Mouse (Mus musculus) forebrain, embryonic 14.5 days (tissue): ENCODE data around the gene Sat2. TPM values are rescaled to one million over a fixed set of nuclear protein-coding genes. Genes with fewer than 3 reads are reported as not detected.

Source experiments
- ATAC-seq: fragments of 200-750 bp; cut with Nextera tagmentation; 2 replicates; pipeline ENCODE4 v1.8.0; 2017; ENCODE audit warnings: mild to moderate bottlenecking, moderate library complexity
- DNase-seq: peaks from one replicate; pipeline ENCODE4 v3.0.0-alpha.2; 2015; ENCODE audit warnings: low spot score
- H3K27ac ChIP-seq: fragments of 300-500 bp; sonication (generic); 2 replicates; pipeline ENCODE4 v1.5.1; 2014; ENCODE audit warnings: low read depth, mild to moderate bottlenecking, control low read depth, low read length, moderate library complexity
- H3K27me3 ChIP-seq: fragments of 300-500 bp; sonication (generic); replicated peaks from 2 replicates; pipeline ENCODE4 v1.6.1; 2014; ENCODE audit warnings: low read length, control low read depth, mixed read lengths; ENCODE audit not compliant: control insufficient read depth, insufficient read depth
- H3K36me3 ChIP-seq: fragments of 300-500 bp; sonication (generic); 2 replicates; pipeline ENCODE4 v1.6.1; 2014; ENCODE audit warnings: low read length, control low read depth; ENCODE audit not compliant: control insufficient read depth, insufficient read depth
- H3K4me1 ChIP-seq: fragments of 300-500 bp; sonication (generic); 2 replicates; pipeline ENCODE4 v1.6.1; 2014; ENCODE audit warnings: antibody characterized with exemption, low read length, control low read depth; ENCODE audit not compliant: control insufficient read depth, insufficient read depth
- H3K4me2 ChIP-seq: fragments of 300-500 bp; sonication (generic); 2 replicates; pipeline ENCODE4 v1.6.1; 2014; ENCODE audit warnings: mild to moderate bottlenecking, control low read depth, low read length
- H3K4me3 ChIP-seq: fragments of 300-500 bp; sonication (generic); 2 replicates; pipeline ENCODE4 v1.5.1; 2014; ENCODE audit warnings: low read depth, low read length, control low read depth
- H3K9ac ChIP-seq: fragments of 300-500 bp; sonication (generic); 2 replicates; pipeline ENCODE4 v1.6.1; 2014; ENCODE audit warnings: mild to moderate bottlenecking, low read length, control low read depth, moderate library complexity
- H3K9me3 ChIP-seq: fragments of 300-500 bp; sonication (generic); replicated peaks from 2 replicates; pipeline ENCODE4 v1.6.1; 2016; ENCODE audit warnings: low read length, control low read depth, mixed read lengths; ENCODE audit not compliant: control insufficient read depth
- WGBS: fragments of 180-500 bp; shearing (Covaris S2); extraction: QIAGEN DNeasy Blood & Tissue Kit; methylation state at CpG from one replicate; pipeline ENCODE4 v1.1.7; 2014; 5-methylcytosine and 5-hydroxymethylcytosine counted together
- polyA plus RNA-seq: library from polyadenylated mRNA; unstranded; fragments of >200 nt; fragmentation: Nextera tagmentation; extraction: Ambion mirVana; gene quantifications from 2 replicates; pipeline ENCODE4 v1.2.1, GENCODE M21; 2014

The Sat2 gene
- polyA plus RNA-seq: 17.6 and 18.2 TPM in 2 replicates

DNA sequence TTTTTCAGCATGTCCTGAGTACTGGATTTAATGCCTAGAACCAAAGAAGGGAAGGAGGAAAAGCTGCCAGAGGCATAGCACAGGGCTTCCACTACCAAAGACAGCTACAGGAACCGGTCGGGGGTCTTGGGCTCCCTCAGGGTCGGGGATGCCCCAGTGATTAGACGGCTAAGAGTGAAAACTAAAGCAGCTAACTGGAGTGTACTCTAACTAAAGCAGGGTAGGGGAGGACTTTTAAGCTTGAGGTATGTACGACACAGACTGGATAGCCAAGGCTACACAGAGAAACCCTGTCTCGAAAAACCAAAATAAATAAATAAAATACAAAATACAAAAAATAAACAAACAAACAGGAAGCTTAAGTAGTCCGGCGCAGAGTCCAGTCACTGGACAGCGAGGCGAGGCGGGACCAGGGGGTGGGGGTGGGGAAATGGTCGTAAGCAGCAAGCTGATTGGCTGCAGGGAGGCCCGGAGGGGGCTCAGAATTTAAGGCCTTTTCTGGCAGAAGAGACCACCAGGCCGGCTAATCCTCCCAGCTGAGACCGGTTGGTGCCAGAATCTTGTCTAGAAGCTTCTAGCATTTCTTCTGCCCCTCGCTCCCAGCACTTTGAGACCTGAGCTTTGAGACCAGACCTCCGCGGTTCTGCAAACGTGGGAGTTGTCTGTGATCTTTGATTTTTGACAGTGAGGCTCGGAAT is at the start of gene Sat2:
TSS of gene Sat2 (plus strand) at position 454 of the 698 bp plus-strand sequence.
- H3K4me2 ChIP-seq: peak within 1 kb of the TSS; percentile 77
- DNase-seq (peak; percentile 86), ATAC-seq (peak; percentile 92)
- H3K27ac ChIP-seq: peak within 1 kb of the TSS; percentile 60
- no peaks in the 10 kb centered on the region for H3K9me3 ChIP-seq
- no peaks in the 10 kb centered on the region for H3K27me3 ChIP-seq
- H3K36me3 ChIP-seq: no peaks in the 10 kb centered on the region
- H3K4me1 ChIP-seq: peaks cover 10% of the 10 kb centered on the region
- under 1% methylated on average over 20 of the region's 20 CpGs for WGBS
- peak within 1 kb of the TSS; percentile 80 for H3K9ac ChIP-seq
- H3K4me3 ChIP-seq: peak within 1 kb of the TSS; percentile 45

DNA sequence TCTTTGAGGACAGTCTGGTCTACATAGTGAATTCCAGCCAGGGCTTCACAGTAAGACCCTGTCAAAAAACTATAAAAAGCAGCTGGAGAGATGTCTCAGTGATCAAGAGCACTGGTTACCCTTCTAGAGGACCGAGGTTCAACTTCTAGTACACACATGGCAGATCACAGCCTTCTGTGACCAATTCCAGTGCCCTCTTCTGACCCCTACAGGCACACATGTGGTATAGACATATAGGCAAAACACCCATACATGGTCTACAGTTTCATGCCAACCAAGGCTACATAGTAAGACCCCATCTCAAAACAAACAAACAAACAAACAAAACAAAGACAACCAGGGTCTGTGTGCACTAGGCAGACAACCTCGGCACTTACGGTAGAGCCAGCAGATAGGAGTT is 46.6 kb upstream of the Sat2 start:
- Histone ChIP-seq H3K4me3 (no peak overlapping the region), H3K4me2 (no peak overlapping the region), H3K9ac (no peak overlapping the region), H3K27me3 (no peaks in the 10 kb centered on the region), H3K36me3 (peaks cover 46% of the 10 kb centered on the region), H3K27ac (no peak overlapping the region), H3K9me3 (no peaks in the 10 kb centered on the region), H3K4me1 (peaks cover 17% of the 10 kb centered on the region)
- DNase-seq: peak; percentile 56
- WGBS: 70% methylated on average over 3 of the region's 3 CpGs
- ATAC-seq: no peak

DNA sequence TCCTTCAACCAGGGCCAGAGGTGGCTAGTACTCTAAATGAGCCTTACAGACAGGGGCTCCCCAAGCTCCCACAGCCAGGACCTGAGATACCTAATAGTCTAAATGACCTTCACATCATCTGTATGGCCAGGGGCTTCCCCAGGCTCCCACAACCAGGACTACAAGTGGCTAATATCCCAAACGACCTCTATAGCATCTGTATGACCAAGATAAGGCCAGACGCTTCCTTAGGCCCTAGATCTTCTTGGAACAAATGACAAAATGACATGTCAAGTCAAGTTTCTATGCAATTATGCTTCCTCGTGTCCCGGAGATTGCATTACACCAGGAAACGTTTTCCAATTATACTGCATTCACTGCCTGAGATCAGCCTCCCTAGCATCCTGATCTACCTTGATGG is 45.5 kb upstream of the Sat2 start:
- no peaks in the 10 kb centered on the region for H3K27me3 ChIP-seq
- DNase-seq: no peak
- 0 out of 2 replicates have a peak overlapping the region, but pooled peaks have one; percentile 7 for H3K9ac ChIP-seq
- ATAC-seq: no peak
- 78% methylated on average over 5 of the region's 5 CpGs for WGBS
- peaks cover 17% of the 10 kb centered on the region for H3K4me1 ChIP-seq
- no peak overlapping the region for H3K4me2 ChIP-seq
- H3K36me3 ChIP-seq: peaks cover 35% of the 10 kb centered on the region
- H3K4me3 ChIP-seq: no peak overlapping the region
- no peaks in the 10 kb centered on the region for H3K9me3 ChIP-seq
- no peak overlapping the region for H3K27ac ChIP-seq

DNA sequence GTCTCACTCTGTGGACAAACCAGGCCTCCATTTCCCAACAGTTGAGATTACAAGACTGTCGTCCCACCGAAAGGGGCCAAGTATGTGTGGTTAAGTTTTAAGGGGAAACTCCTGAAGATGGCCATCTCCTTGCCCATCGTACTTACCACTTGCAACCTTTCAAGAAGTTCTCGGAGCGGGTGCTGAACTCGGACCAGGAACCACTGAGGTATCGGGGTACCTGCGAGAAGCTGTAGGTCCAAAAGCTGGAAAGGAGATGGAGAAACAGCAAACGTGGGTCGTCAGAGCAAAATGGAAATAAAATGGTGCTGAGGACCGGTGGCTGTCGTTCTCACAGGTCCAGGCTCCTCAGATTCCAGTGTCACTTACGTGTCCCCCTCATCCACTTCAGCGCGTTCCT is 43.5 kb upstream of the Sat2 start:
- Histone ChIP-seq H3K27me3 (no peaks in the 10 kb centered on the region), H3K36me3 (peaks cover 30% of the 10 kb centered on the region), H3K9ac (peak overlapping the region; percentile 82), H3K4me2 (peak overlapping the region; percentile 85), H3K9me3 (no peaks in the 10 kb centered on the region), H3K4me3 (peak overlapping the region; percentile 72), H3K4me1 (peaks cover 22% of the 10 kb centered on the region), H3K27ac (no peak overlapping the region)
- no peak for DNase-seq
- 12% methylated on average over 15 of the region's 15 CpGs for WGBS
- no peak for ATAC-seq

DNA sequence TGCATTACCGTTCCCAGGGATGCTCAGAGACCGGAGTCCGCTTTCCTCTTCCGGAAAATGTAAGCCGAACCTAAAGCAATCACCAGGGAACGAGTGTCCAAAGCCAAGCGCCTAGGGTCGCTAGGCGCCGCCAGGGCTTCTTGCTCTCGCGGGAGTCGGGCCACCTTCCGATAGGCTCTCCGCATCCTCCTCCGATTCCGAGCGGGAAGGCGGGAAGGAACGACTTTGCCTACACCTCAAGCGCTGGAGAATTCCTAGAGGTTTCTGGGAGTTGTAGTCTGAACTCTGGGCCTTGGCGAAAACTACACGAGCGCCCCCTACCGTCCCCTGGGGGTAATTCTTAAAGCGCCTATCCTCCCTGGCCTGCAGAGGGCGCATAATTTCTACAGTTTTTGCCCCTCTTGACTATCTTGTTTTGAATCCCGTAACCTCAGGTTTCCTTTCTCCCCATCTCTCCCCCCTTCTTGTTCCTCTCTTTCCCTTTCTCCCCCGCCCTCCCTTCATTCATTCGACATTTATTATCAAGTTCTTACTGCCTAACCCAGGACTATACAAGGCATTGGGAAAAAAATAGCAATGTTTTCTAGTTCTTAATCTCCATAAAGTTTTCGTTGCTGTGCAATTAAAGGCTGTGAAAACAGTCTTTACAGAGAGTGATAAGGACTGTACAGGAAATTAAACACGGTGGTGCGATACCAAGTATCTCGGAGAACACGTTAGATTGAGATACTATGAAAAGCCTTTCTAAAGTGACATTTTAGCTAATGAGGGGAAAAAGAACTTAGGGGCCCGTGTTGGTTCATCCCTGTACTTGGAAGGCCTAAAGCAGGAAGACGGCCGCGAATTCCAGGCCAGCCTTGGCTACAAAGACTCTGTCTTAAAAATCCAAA is 42.5 kb upstream of the Sat2 start:
- peak; percentile 92 for ATAC-seq
- peak overlapping the region; percentile 72 for H3K4me3 ChIP-seq
- 2% methylated on average over 39 of the region's 39 CpGs for WGBS

DNA sequence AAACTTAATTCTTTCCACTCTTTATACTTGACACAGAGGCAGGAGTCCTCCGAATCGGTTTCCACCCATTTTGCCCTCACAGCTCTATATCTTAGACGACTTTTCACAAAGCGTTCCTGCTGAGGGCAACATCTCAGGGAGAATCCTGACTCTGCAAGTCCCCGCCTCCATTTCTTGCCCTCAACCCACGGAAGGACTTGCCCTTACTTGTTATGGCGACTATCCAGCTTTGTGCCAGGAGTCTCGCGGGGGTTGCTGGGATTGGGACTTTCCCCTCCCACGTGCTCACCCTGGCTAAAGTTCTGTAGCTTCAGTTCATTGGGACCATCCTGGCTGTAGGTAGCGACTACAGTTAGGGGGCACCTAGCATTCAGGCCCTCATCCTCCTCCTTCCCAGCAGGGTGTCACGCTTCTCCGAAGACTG is 41.7 kb upstream of the Sat2 start, which contains the start of the genes Wrap53 and Trp53:
TSS of gene Wrap53 (minus strand) at position 165 of the 424 bp plus-strand sequence.
TSS of gene Trp53 (plus strand) at position 269 of the 424 bp plus-strand sequence.
- Histone ChIP-seq H3K27ac (peak within 1 kb of the TSS; percentile 92), H3K4me2 (peak within 1 kb of the TSS; percentile 85), H3K9ac (peak within 1 kb of the TSS; percentile 82), H3K4me1 (peaks cover 22% of the 10 kb centered on the region), H3K36me3 (peaks cover 26% of the 10 kb centered on the region), H3K9me3 (no peaks in the 10 kb centered on the region), H3K27me3 (no peaks in the 10 kb centered on the region), H3K4me3 (peak within 1 kb of the TSS; percentile 72)
- ATAC-seq (peak; percentile 60), DNase-seq (peak; percentile 97)
- 0% methylated on average over 13 of the region's 13 CpGs for whole genome bisulfite sequencing

More for the DNA sequence above, 42.5 kb upstream of the Sat2 start:
- H3K36me3 ChIP-seq: peaks cover 29% of the 10 kb centered on the region
- peak; percentile 99 for DNase-seq
- peak overlapping the region; percentile 92 for H3K27ac ChIP-seq
- H3K9me3 ChIP-seq: no peaks in the 10 kb centered on the region
- no peaks in the 10 kb centered on the region for H3K27me3 ChIP-seq
- peaks cover 22% of the 10 kb centered on the region for H3K4me1 ChIP-seq
- H3K4me2 ChIP-seq: peak overlapping the region; percentile 85
- H3K9ac ChIP-seq: peak overlapping the region; percentile 82

DNA sequence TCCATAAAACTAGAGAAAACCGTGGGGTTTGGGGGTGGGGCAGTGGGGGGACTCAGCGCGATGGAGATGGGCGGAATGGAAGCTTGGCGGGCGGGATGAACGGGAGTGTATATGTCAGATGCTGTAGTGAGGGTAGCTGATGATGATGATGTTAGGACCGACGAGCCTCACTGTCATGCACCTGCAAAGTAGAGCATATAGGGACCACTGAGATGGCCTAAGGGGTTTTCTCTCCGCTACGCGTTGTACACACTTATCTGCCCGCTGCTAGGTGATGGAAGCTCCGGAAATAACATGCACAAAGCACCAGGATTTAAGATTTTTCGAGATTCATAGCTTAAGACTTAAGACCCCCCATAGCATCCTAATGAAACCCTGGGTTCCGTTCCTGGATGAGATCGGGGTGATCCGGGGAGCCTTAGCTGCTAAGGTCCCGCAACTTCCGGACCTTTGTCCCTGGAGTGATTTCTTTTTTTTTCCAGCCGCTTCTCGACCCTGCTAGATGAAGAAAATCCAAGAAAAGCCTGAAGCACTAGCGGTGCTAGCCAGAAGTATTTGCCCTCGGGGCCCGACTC is 41.2 kb upstream of the Sat2 start:
- no peaks in the 10 kb centered on the region for H3K9me3 ChIP-seq
- peak overlapping the region; percentile 92 for H3K27ac ChIP-seq
- DNase-seq (no peak), ATAC-seq (0 out of 2 replicates have a peak, but pooled peaks have one; percentile 1)
- H3K4me3 ChIP-seq: peak overlapping the region; percentile 66
- under 1% methylated on average over 25 of the region's 25 CpGs for WGBS
- H3K4me1 ChIP-seq: peaks cover 22% of the 10 kb centered on the region
- peak overlapping the region; percentile 68 for H3K4me2 ChIP-seq
- H3K36me3 ChIP-seq: peaks cover 21% of the 10 kb centered on the region
- H3K27me3 ChIP-seq: no peaks in the 10 kb centered on the region
- H3K9ac ChIP-seq: peak overlapping the region; percentile 82

DNA sequence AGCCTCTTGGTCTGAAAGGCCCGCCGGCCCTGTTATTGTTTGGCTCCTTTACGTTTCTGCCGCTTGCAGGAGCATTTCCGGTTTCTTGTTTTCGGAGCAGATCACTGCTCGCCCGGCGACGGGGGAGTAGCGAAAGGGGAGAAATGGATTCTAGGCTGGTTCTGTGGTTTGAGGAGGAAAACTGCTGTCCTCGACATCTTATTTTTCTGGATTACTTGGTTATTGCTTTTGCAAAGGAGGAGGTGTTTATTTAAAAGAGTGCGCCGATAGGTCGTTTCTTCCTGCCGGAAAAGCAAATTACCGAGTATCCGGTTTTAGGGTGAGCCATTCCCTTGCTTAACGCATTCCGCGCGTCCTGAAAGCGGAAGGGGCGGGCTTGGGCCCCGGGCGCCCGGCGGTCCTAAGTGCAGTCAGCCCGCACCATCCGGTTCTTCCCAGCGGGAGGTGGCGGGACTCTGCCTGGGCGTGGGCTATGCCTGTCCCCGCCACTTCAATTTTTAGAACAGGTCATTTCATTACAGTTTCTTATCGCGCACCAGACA is 40.6 kb upstream of the Sat2 start:
- Histone ChIP-seq H3K4me1 (peaks cover 22% of the 10 kb centered on the region), H3K9ac (peak overlapping the region; percentile 82), H3K4me2 (peak overlapping the region; percentile 68), H3K4me3 (peak overlapping the region; percentile 66), H3K27ac (peak overlapping the region; percentile 92), H3K36me3 (peaks cover 15% of the 10 kb centered on the region; the same call in 1 of the 2 replicates), H3K9me3 (no peaks in the 10 kb centered on the region), H3K27me3 (no peaks in the 10 kb centered on the region)
- WGBS: under 1% methylated on average over 36 of the region's 36 CpGs
- ATAC-seq (peak; percentile 82), DNase-seq (peak; percentile 97)
